Mouse (Mus musculus) hindbrain, embryonic 11.5 days (tissue): ENCODE measurements around the gene Shroom3. TPM values are rescaled to one million over a fixed set of nuclear protein-coding genes. Genes with fewer than 3 reads are reported as not detected.

Source experiments
- ATAC-seq: fragments of 200-750 bp; cut with Nextera tagmentation; 2 replicates; pipeline ENCODE4 v1.8.0; 2017; ENCODE audit warnings: mild to moderate bottlenecking, moderate TSS enrichment, moderate library complexity; ENCODE audit not compliant: low FRiP score
- DNase-seq: peaks from one replicate; pipeline ENCODE4 v3.0.0-alpha.2; 2015; ENCODE audit warnings: low spot score
- H3K27ac ChIP-seq: fragments of 300-500 bp; sonication (generic); 2 replicates; pipeline ENCODE4 v1.5.1; 2014; ENCODE audit warnings: mild to moderate bottlenecking, low read depth, low read length
- H3K27me3 ChIP-seq: fragments of 300-500 bp; sonication (generic); 2 replicates; pipeline ENCODE4 v1.6.1; 2014; ENCODE audit warnings: mild to moderate bottlenecking, low read length, moderate library complexity, mixed read lengths; ENCODE audit not compliant: control insufficient read depth, insufficient read depth
- H3K36me3 ChIP-seq: fragments of 300-500 bp; sonication (generic); 2 replicates; pipeline ENCODE4 v1.6.1; 2014; ENCODE audit warnings: mild to moderate bottlenecking, low read length, moderate library complexity, mixed read lengths; ENCODE audit not compliant: control insufficient read depth, insufficient read depth
- H3K4me1 ChIP-seq: fragments of 300-500 bp; sonication (generic); replicated peaks from 2 replicates; pipeline ENCODE4 v1.6.1; 2014; ENCODE audit warnings: low read length, mixed read lengths; ENCODE audit not compliant: control insufficient read depth, insufficient read depth
- H3K4me2 ChIP-seq: fragments of 300-500 bp; sonication (generic); replicated peaks from 2 replicates; pipeline ENCODE4 v1.6.1; 2014; ENCODE audit warnings: mild to moderate bottlenecking, low read depth, low read length
- H3K4me3 ChIP-seq: fragments of 300-500 bp; sonication (generic); 2 replicates; pipeline ENCODE4 v1.5.1; 2014; ENCODE audit warnings: low read depth, low read length
- H3K9ac ChIP-seq: fragments of 300-500 bp; sonication (generic); 2 replicates; pipeline ENCODE4 v1.6.1; 2014; ENCODE audit warnings: low read depth, low read length
- H3K9me3 ChIP-seq: fragments of 300-500 bp; sonication (generic); 2 replicates; pipeline ENCODE4 v1.6.1; 2016; ENCODE audit warnings: low read length; ENCODE audit not compliant: control insufficient read depth
- WGBS: fragments of 180-500 bp; shearing (Covaris S2); extraction: QIAGEN DNeasy Blood & Tissue Kit; methylation state at CpG from one replicate; pipeline ENCODE4 v1.1.7; 2014; 5-methylcytosine and 5-hydroxymethylcytosine counted together
- polyA plus RNA-seq: library from polyadenylated mRNA; unstranded; fragments of >200 nt; fragmentation: Nextera tagmentation; extraction: Ambion mirVana; gene quantifications from 2 replicates; pipeline ENCODE4 v1.2.1, GENCODE M21; 2014

Shroom3 gene
- polyA plus RNA-seq, 1 experiment from 2014 or later, result 4.8 TPM

DNA sequence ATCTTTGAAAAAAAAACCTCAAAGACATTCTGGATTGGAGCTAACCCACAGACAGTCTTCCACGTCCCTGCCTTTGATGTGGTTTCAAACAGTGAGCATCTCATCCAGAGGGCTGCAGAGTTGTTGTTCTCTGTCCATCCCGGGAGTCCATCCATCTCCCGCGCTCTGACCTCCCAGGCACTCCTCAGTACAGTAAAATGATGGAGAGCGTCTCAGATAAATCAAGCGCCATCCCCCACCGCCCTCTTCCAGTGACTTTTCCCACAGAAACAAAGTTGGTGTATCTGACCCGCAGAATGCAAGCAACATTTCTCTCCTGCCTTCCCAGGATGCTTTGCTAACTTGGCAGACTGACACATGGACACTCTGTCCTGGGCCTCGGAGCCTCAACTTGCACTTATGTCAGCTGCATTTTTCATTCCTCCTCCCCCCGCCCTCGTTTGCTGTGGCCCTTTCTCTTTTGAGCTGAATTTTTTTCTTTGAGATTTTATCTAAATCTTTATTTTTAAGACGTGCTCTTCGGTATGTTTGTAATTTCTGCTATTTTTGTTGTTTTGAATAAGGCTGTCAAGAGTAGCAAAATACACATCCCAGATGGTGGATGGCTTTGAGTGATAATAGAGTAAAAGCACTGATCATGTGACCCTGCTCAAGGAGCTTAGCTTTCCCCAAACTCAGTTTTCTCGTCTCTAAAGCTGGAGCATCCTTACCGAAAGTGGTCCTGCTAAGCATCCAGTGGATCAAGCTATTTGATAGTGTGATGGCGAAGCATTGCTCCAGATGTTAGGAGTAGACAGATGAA, 9.2 kb downstream of the Shroom3 start:
- Histone ChIP-seq H3K4me2 (no peak overlapping the region), H3K4me3 (no peak overlapping the region), H3K9me3 (no peaks in the 10 kb centered on the region), H3K27ac (no peak overlapping the region), H3K9ac (no peak overlapping the region), H3K36me3 (no peaks in the 10 kb centered on the region), H3K27me3 (no peaks in the 10 kb centered on the region), H3K4me1 (no peaks in the 10 kb centered on the region)
- ATAC-seq, result no peak
- DNase-seq, result no peak
- 68% methylated on average over 16 of the region's 16 CpGs for WGBS

DNA sequence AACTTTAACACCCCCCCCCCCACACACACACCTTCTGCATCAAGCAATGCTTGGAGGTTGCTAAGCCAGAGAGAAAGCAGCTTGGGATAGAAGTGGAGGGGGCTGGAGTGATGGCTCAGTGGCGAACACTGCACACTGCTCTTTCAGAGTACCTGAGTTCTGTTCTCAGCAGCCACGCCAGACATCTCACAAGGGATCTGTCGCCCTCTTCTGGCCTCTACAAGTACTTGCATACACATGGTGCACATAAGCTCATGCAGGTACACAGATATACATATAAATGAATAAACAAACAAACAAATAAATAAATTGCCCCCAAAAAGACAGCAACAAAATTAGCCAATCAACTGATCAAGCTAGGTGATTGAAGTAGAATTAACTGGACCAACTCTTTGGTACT, 10.5 kb downstream of the Shroom3 start:
- H3K9me3 ChIP-seq, result no peaks in the 10 kb centered on the region
- H3K36me3 ChIP-seq, result no peaks in the 10 kb centered on the region
- H3K4me3 ChIP-seq, result no peak overlapping the region
- no peaks in the 10 kb centered on the region for H3K27me3 ChIP-seq
- no peak for DNase-seq
- WGBS, result 93% methylated on average over 3 of the region's 3 CpGs
- H3K9ac ChIP-seq, result no peak overlapping the region
- no peak for ATAC-seq
- H3K27ac ChIP-seq, result no peak overlapping the region
- no peaks in the 10 kb centered on the region for H3K4me1 ChIP-seq
- no peak overlapping the region for H3K4me2 ChIP-seq

DNA sequence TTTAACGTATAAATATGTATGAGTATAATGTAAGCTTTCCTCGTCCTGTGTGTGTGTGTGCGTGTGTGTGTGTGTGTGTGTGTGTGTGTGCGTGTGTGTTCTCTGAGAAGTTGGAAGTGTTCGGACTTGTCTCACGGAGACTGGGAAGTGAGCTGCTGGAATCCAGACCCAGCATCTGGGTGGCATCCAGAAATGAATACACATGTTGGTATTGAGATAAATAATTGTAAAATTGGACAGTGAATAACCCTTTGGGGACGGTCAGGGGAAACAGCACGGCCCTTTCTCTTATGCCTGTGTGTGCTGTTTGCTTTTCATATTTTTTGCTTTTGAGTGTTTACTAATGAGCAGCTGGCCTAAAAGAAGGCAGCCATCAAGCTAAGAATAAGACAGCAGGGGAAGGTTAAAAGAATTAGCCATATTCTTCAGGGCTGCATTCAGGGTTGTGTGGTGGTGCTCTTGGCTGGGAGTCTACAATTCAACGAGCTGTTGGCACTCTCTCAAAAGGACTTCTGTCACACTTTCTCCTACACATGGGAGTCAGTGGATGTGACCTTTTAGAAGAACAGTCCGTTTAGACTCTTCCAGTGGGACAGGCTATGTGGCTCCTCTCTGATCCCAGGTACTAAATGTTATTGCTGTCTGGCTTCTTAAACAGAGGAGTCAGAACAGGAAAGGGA, 11.2 kb downstream of the Shroom3 start:
- Histone ChIP-seq H3K36me3 (no peaks in the 10 kb centered on the region), H3K4me3 (no peak overlapping the region), H3K4me2 (no peak overlapping the region), H3K4me1 (0 out of 2 replicates have a peak, but pooled peaks cover 2% of the 10 kb centered on the region), H3K27ac (no peak overlapping the region), H3K27me3 (no peaks in the 10 kb centered on the region), H3K9me3 (no peaks in the 10 kb centered on the region), H3K9ac (no peak overlapping the region)
- DNase-seq (no peak), ATAC-seq (no peak)
- 90% methylated on average over 10 of the region's 10 CpGs for WGBS

DNA sequence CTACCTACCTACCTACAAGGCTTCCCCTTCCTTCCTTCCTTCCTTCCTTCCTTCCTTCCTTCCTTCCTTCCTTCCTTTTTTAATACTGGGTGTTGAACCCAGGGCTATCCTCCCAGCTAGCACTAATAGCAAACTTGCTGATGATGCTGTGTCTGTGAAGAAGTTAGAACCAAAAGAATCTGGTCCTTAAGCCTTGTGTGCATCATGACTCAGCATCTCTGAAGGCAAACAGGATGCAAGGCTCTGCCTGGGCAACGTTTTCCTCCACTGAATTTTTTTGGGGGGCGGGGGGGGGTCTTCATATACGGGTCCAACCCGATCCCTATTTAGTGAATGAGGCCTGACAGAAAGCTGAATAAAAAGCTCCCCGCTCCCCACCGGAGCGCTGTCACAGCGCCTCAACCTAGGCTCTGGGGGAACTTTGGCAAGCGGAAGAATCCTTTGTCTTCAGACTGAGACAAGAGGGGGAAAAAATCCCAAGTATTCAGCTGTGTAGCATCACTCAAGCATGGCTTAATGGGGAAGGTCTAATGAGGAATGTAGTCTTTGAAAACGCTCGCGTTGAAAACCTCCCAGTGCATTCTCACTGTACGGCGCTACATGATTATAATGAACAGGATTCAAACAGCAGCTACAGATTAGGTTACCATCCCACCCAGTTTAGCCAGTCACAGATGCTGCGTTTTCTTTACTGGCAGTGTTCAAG, 15.0 kb downstream of the Shroom3 start:
- Histone ChIP-seq H3K27me3 (no peaks in the 10 kb centered on the region), H3K9me3 (no peaks in the 10 kb centered on the region), H3K4me2 (peak overlapping the region; percentile 30), H3K9ac (peak overlapping the region; percentile 53), H3K27ac (peak overlapping the region; percentile 27), H3K36me3 (no peaks in the 10 kb centered on the region), H3K4me3 (peak overlapping the region; percentile 29), H3K4me1 (0 out of 2 replicates have a peak, but pooled peaks cover 2% of the 10 kb centered on the region)
- peak; percentile 74 for ATAC-seq
- WGBS, result 2% methylated on average over 15 of the region's 15 CpGs
- peak; percentile 70 for DNase-seq

DNA sequence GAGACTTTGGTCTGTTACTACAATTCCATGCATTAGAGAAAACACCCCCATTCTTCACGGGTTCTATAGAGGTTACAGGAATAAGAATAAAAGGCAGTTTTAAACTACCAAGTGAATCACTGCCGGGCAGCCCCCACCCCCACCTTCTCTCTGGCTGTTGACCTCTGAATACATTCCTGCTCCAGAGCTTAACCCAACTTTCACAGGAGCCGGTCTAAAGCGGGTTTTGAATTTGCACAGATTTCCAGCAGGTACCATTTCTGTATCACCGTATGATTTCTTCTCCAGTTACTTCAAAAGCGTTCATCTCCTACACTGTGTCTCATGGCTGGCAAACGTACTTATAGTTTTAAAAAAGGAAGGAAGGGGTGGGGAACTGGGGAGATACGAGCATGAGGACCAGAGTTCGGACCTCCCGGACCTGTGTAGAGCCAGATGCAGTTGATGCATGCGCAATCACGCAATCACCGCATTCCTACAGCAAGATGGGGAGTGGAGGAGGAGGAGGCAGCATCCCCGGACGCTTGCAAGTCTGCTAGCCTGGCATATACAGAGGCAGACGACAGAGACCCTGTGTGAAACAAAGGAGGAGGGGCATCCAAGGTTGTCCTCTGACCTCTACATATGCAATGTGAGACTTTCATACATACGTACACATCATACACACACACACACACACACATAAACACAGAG, 15.7 kb downstream of the Shroom3 start:
- Histone ChIP-seq H3K27me3 (no peaks in the 10 kb centered on the region), H3K27ac (peak overlapping the region; percentile 27), H3K36me3 (no peaks in the 10 kb centered on the region), H3K4me2 (peak overlapping the region; percentile 30), H3K9ac (peak overlapping the region; percentile 53), H3K4me1 (0 out of 2 replicates have a peak, but pooled peaks cover 2% of the 10 kb centered on the region), H3K9me3 (no peaks in the 10 kb centered on the region), H3K4me3 (peak overlapping the region; percentile 29)
- ATAC-seq (peak; percentile 72), DNase-seq (peak; percentile 60)
- WGBS, result 9% methylated on average over 17 of the region's 17 CpGs

DNA sequence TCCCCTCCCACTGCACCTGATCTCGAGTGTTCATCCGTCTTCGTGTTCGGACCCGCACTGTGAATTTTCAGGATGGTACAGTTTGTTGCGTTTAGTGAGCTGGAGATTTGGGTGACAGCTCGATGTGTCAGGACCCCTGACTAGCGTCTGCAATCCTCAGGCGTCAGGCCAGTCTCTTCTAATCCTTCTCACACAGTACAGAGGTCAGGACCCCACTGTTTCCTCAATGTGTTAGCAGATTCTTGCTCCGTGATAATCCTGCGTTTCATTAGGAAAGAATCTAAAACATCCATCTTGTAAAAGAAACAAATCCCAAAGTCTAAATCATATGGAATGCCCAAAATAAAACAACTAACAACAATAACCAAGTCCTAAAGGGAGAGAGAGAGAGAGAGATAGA, 18.5 kb downstream of the Shroom3 start:
- no peak for ATAC-seq
- H3K4me1 ChIP-seq, result 0 out of 2 replicates have a peak, but pooled peaks cover 5% of the 10 kb centered on the region
- WGBS, result 55% methylated on average over 11 of the region's 11 CpGs

DNA sequence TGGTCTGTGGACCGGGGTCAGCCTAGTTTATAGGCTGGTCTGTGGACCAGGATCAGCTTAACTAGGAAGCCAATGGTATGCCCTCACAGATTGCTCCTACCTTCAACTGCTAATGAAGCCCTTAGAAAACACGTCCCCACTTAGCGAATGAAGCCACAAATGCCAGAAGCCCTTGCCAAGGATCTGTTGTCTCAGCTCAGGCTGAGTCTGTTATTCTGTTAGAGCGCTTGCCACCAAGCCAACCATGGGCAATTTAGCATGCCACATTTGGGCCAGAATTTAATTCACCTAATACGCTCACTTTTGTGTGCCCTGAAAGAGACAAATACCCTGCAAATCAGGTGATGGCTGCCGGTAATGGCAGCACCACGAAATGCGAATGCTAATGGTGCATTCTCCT, 20.4 kb downstream of the Shroom3 start:
- Histone ChIP-seq H3K4me3 (no peak overlapping the region), H3K27me3 (no peaks in the 10 kb centered on the region), H3K4me1 (peaks cover 5% of the 10 kb centered on the region; the same call in 1 of the 2 replicates), H3K36me3 (no peaks in the 10 kb centered on the region), H3K27ac (no peak overlapping the region), H3K9me3 (no peaks in the 10 kb centered on the region), H3K4me2 (no peak overlapping the region), H3K9ac (no peak overlapping the region)
- ATAC-seq (no peak), DNase-seq (no peak)
- 89% methylated on average over 8 of the region's 8 CpGs for WGBS

More for the DNA sequence above, 18.5 kb downstream of the Shroom3 start:
- Histone ChIP-seq H3K27me3 (no peaks in the 10 kb centered on the region), H3K4me3 (no peak overlapping the region), H3K9me3 (no peaks in the 10 kb centered on the region), H3K36me3 (no peaks in the 10 kb centered on the region), H3K9ac (no peak overlapping the region), H3K4me2 (no peak overlapping the region), H3K27ac (no peak overlapping the region)
- DNase-seq, result no peak

DNA sequence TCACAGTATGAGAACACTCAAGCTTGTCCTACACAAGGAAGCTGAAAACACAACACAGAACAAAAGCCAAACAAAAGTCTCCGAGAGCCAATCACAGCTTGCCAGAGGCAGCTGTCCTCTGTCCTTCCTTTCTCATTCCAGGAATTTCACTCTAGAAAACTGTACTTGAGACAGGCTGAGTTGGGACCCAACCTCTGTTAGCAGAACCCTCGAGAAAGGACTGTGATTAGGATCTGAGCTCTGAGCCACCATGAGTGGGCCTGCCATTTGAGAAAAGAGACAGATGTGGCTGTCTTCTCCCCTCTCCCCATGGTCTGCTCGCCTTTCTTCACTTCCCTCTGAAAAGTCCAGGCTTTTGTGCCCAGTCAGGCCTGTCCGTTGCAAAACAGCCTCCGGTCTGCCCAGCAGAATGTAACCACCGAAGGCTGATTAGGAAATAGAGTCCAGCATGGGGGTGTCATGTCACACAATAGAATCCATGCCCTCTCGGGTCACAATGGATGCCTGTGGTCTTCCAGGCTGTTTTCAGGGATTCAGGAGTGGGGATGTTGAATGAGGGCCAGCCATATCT, 24.8 kb downstream of the Shroom3 start:
- 22% methylated on average over 7 of the region's 7 CpGs for WGBS
- no peak overlapping the region for H3K9ac ChIP-seq

More for the DNA sequence above, 24.8 kb downstream of the Shroom3 start:
- peak overlapping the region; percentile 65 for H3K27ac ChIP-seq
- H3K4me3 ChIP-seq, result no peak overlapping the region
- H3K36me3 ChIP-seq, result no peaks in the 10 kb centered on the region
- DNase-seq, result no peak
- no peak overlapping the region for H3K4me2 ChIP-seq
- no peaks in the 10 kb centered on the region for H3K27me3 ChIP-seq
- H3K4me1 ChIP-seq, result peaks cover 3% of the 10 kb centered on the region; the same call in 1 of the 2 replicates
- ATAC-seq, result peak; percentile 33; the same call in 1 of the 2 replicates
- no peaks in the 10 kb centered on the region for H3K9me3 ChIP-seq
